Mouse (Mus musculus): ENCODE measurements around the gene Nrxn1. TPM values are rescaled to one million over a fixed set of nuclear protein-coding genes. Genes with fewer than 3 reads are reported as not detected.

The Nrxn1 gene
- polyA plus RNA-seq, 1 experiment = 0.56 TPM

DNA sequence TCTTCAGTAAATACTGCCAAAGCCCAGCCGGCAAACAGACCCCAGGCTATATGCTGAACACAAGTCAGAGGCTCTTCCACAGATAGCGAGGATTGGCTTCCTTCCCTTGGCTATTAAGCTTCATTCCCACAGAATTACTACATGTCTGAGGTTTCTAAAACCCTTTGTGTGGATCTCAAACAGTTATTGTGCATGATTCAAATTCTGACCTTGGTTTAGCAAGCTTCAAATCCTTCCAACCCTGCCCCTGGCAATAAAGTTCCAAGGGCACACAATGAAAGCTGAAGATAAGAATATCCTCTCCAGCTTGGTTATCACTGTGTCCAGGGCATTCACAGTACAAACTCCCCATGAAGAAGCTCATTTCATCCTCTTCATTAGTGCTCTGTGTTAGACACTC, 416.2 kb downstream of the Nrxn1 start:
- Histone ChIP-seq H3K4me1 (ENCODE audit: control insufficient read depth, insufficient read depth, low read length) (no peaks in the 10 kb centered on the region), H3K36me3 (ENCODE audit: control insufficient read depth, insufficient read depth, low read length) (no peaks in the 10 kb centered on the region), H3K27ac (ENCODE audit: insufficient read depth, low read depth, low read length) (no peak overlapping the region), H3K27me3 (replicated peaks; ENCODE audit: control insufficient read depth, insufficient read depth, low read length) (no peaks in the 10 kb centered on the region), H3K4me3 (ENCODE audit: insufficient read depth, low read depth, low read length) (no peak overlapping the region)
- TF ChIP-seq POLR2A (IDR thresholded peaks at IDR 0.05; ENCODE audit: low read depth, low read length) (no peak), CTCF (conservative IDR thresholded peaks at IDR 0.05; ENCODE audit: insufficient read depth, insufficient read length, low read depth, low read length) (no peak)
- no peak for DNase-seq
- 80% methylated on average over 2 of the region's 2 CpGs for WGBS

DNA sequence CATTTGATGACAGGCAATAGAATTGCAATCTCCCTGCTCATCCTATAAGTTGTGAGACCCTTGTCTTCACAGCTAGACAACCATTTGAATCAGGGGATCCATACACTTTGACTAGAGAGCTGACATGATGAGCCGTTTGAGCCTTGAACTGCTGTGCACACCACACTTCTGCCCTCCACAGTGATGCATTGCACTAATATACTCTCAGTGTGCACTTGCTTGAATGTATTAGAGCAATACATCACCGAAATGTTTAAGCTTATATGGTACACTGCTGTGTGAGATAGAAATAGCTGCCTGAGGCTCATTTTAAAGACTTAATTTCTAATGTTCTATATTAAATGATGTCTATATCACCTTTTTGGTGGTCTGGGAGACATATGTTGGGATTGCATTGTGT, 430.6 kb downstream of the Nrxn1 start:
- WGBS = 88% methylated on average over 2 of the region's 2 CpGs
- Histone ChIP-seq H3K27me3 (replicated peaks; ENCODE audit: control insufficient read depth, insufficient read depth, low read length) (no peaks in the 10 kb centered on the region), H3K4me1 (ENCODE audit: control insufficient read depth, insufficient read depth, low read length) (no peaks in the 10 kb centered on the region), H3K4me3 (ENCODE audit: insufficient read depth, low read depth, low read length) (no peak overlapping the region), H3K36me3 (ENCODE audit: control insufficient read depth, insufficient read depth, low read length) (no peaks in the 10 kb centered on the region), H3K27ac (ENCODE audit: insufficient read depth, low read depth, low read length) (no peak overlapping the region)
- no peak for DNase-seq
- TF ChIP-seq POLR2A (IDR thresholded peaks at IDR 0.05; ENCODE audit: low read depth, low read length) (no peak), CTCF (conservative IDR thresholded peaks at IDR 0.05; ENCODE audit: insufficient read depth, insufficient read length, low read depth, low read length) (no peak)

DNA sequence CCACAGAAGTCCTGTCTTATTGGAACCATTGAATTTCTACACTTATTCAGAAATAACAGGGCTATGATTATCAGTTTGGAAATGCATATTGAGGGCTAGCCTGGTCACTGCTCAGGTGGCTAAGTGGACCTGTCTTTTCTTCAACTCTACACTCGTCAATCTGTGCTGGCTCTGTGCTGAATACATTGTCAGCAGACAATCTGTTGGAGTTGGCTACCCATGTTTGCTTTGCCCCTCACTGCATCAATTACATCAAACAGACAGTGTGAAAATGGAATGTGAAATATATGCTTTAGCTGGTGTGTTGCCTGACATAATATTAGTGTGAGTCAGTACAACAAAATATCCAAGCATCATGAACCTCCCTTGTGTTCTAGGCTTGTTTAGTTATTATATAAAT, 438.4 kb downstream of the Nrxn1 start:
- no peak overlapping the region for H3K27ac ChIP-seq (ENCODE audit: insufficient read depth, low read depth, low read length)
- DNase-seq = no peak
- no peaks in the 10 kb centered on the region for H3K36me3 ChIP-seq (ENCODE audit: control insufficient read depth, insufficient read depth, low read length)
- H3K4me3 ChIP-seq (ENCODE audit: insufficient read depth, low read depth, low read length) = no peak overlapping the region
- WGBS = 81% methylated on average over 1 of the region's 1 CpGs
- H3K27me3 ChIP-seq (replicated peaks; ENCODE audit: control insufficient read depth, insufficient read depth, low read length) = no peaks in the 10 kb centered on the region
- H3K4me1 ChIP-seq (ENCODE audit: control insufficient read depth, insufficient read depth, low read length) = no peaks in the 10 kb centered on the region
- TF ChIP-seq CTCF (conservative IDR thresholded peaks at IDR 0.05; ENCODE audit: insufficient read depth, insufficient read length, low read depth, low read length) (no peak), POLR2A (IDR thresholded peaks at IDR 0.05; ENCODE audit: low read depth, low read length) (no peak)

GRCm38 (mm10) chr17:90653347-90653746, 439.5 kb downstream of the Nrxn1 start:
- H3K36me3 ChIP-seq (ENCODE audit: control insufficient read depth, insufficient read depth, low read length) = no peaks in the 10 kb centered on the region
- 66% methylated on average over 2 of the region's 2 CpGs for WGBS
- H3K4me3 ChIP-seq (ENCODE audit: insufficient read depth, low read depth, low read length) = no peak overlapping the region
- H3K4me1 ChIP-seq (ENCODE audit: control insufficient read depth, insufficient read depth, low read length) = no peaks in the 10 kb centered on the region
- H3K27me3 ChIP-seq (replicated peaks; ENCODE audit: control insufficient read depth, insufficient read depth, low read length) = no peaks in the 10 kb centered on the region
- no peak for DNase-seq
- H3K27ac ChIP-seq (ENCODE audit: insufficient read depth, low read depth, low read length) = no peak overlapping the region
- TF ChIP-seq CTCF (conservative IDR thresholded peaks at IDR 0.05; ENCODE audit: insufficient read depth, insufficient read length, low read depth, low read length) (no peak), POLR2A (IDR thresholded peaks at IDR 0.05; ENCODE audit: low read depth, low read length) (no peak)

GRCm38 (mm10) chr17:90650279-90650678, 442.6 kb downstream of the Nrxn1 start:
- no peak for DNase-seq
- Histone ChIP-seq H3K4me1 (ENCODE audit: control insufficient read depth, insufficient read depth, low read length) (no peaks in the 10 kb centered on the region), H3K27me3 (replicated peaks; ENCODE audit: control insufficient read depth, insufficient read depth, low read length) (no peaks in the 10 kb centered on the region), H3K27ac (ENCODE audit: insufficient read depth, low read depth, low read length) (no peak overlapping the region), H3K4me3 (ENCODE audit: insufficient read depth, low read depth, low read length) (no peak overlapping the region), H3K36me3 (ENCODE audit: control insufficient read depth, insufficient read depth, low read length) (no peaks in the 10 kb centered on the region)
- WGBS = 90% methylated on average over 1 of the region's 1 CpGs
- TF ChIP-seq CTCF (conservative IDR thresholded peaks at IDR 0.05; ENCODE audit: insufficient read depth, insufficient read length, low read depth, low read length) (no peak), POLR2A (IDR thresholded peaks at IDR 0.05; ENCODE audit: low read depth, low read length) (no peak)

DNA sequence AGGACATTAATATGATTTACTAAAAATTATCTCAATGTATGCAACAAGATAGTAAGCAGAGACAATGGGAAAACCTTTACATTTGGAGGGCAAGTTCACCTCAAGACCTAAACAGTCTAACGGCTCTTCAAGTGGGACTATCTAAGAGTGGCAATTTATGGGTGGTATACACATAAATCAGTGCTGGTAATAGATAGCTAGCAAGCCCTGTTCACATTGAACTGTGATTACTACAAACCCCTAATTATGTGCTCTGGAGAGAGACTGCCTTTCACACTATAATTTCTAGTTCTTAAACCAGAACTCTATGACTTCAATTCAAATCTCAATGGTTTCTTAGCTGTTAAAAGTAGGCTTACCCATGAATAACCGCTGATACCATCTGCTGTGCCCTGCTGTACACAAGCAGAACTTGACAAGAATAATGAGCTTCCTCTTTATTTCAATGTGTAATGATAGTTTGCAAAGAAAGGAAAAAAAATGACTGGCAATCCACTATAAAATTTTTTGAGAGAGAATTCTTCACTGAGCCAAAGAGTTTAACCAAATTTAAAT, 453.8 kb downstream of the Nrxn1 start:
- DNase-seq = no peak
- no peaks in the 10 kb centered on the region for H3K36me3 ChIP-seq (ENCODE audit: control insufficient read depth, insufficient read depth, low read length)
- 50% methylated on average over 2 of the region's 2 CpGs for WGBS
- H3K27ac ChIP-seq (ENCODE audit: insufficient read depth, low read depth, low read length) = no peak overlapping the region
- H3K4me1 ChIP-seq (ENCODE audit: control insufficient read depth, insufficient read depth, low read length) = no peaks in the 10 kb centered on the region
- no peaks in the 10 kb centered on the region for H3K27me3 ChIP-seq (replicated peaks; ENCODE audit: control insufficient read depth, insufficient read depth, low read length)
- H3K4me3 ChIP-seq (ENCODE audit: insufficient read depth, low read depth, low read length) = no peak overlapping the region
- no peak for TF ChIP-seq POLR2A (IDR thresholded peaks at IDR 0.05; ENCODE audit: low read depth, low read length)
- TF ChIP-seq CTCF (conservative IDR thresholded peaks at IDR 0.05; ENCODE audit: insufficient read depth, insufficient read length, low read depth, low read length) = no peak

- 92% methylated on average over 4 of the region's 4 CpGs for WGBS
- Histone ChIP-seq H3K4me3 (ENCODE audit: insufficient read depth, low read depth, low read length) (no peak overlapping the region), H3K36me3 (ENCODE audit: control insufficient read depth, insufficient read depth, low read length) (no peaks in the 10 kb centered on the region), H3K27ac (ENCODE audit: insufficient read depth, low read depth, low read length) (no peak overlapping the region), H3K4me1 (ENCODE audit: control insufficient read depth, insufficient read depth, low read length) (no peaks in the 10 kb centered on the region), H3K27me3 (replicated peaks; ENCODE audit: control insufficient read depth, insufficient read depth, low read length) (no peaks in the 10 kb centered on the region)
- TF ChIP-seq POLR2A (IDR thresholded peaks at IDR 0.05; ENCODE audit: low read depth, low read length) (no peak), CTCF (conservative IDR thresholded peaks at IDR 0.05; ENCODE audit: insufficient read depth, insufficient read length, low read depth, low read length) (no peak)
- no peak for DNase-seq
Observed at GRCm38 (mm10) chr17:90638183-90638727, 454.6 kb downstream of the Nrxn1 start.

All from kidney, adult 2 months (tissue).